Mouse (Mus musculus) stomach, embryonic 14.5 days (tissue): Measurements from ENCODE around the gene Slc28a3. TPM values are rescaled to one million over a fixed set of nuclear protein-coding genes. Genes with fewer than 3 reads are reported as not detected.
A peak's percentile ranks its signal among the peaks of the same experiment; 100 is the strongest.

ENCODE experiments used
- ATAC-seq: fragments of 200-750 bp; cut with Nextera tagmentation; 2 replicates; pipeline ENCODE4 v1.8.0; 2017; ENCODE audit warnings: low read depth, moderate TSS enrichment; ENCODE audit not compliant: insufficient number of reproducible peaks, insufficient read depth, low FRiP score
- H3K27ac ChIP-seq: fragments of 300-500 bp; sonication (generic); 2 replicates; pipeline ENCODE4 v1.5.1; 2014; ENCODE audit warnings: mild to moderate bottlenecking, low read length, moderate library complexity, mixed read lengths
- H3K27me3 ChIP-seq: fragments of 300-500 bp; sonication (generic); 2 replicates; pipeline ENCODE4 v1.6.1; 2014; ENCODE audit warnings: low read length, control low read depth, mixed read lengths; ENCODE audit not compliant: control insufficient read depth, insufficient read depth
- H3K36me3 ChIP-seq: fragments of 300-500 bp; sonication (generic); 2 replicates; pipeline ENCODE4 v1.6.1; 2014; ENCODE audit warnings: mild to moderate bottlenecking, control low read depth, low read length, moderate library complexity, mixed read lengths; ENCODE audit not compliant: control insufficient read depth, insufficient read depth
- H3K4me1 ChIP-seq: fragments of 300-500 bp; sonication (generic); 2 replicates; pipeline ENCODE4 v1.6.1; 2014; ENCODE audit warnings: low read length, control low read depth, mixed read lengths; ENCODE audit not compliant: control insufficient read depth, insufficient read depth
- H3K4me2 ChIP-seq: fragments of 300-500 bp; sonication (generic); replicated peaks from 2 replicates; pipeline ENCODE4 v1.6.1; 2014; ENCODE audit warnings: low read depth, low read length, control low read depth
- H3K4me3 ChIP-seq: fragments of 300-500 bp; sonication (generic); 2 replicates; pipeline ENCODE4 v1.5.1; 2014; ENCODE audit warnings: low read depth, low read length, control low read depth
- H3K9ac ChIP-seq: fragments of 300-500 bp; sonication (generic); replicated peaks from 2 replicates; pipeline ENCODE4 v1.6.1; 2014; ENCODE audit warnings: low read depth, mild to moderate bottlenecking, control low read depth, low read length, moderate library complexity, mixed read lengths
- H3K9me3 ChIP-seq: fragments of 300-500 bp; sonication (generic); 2 replicates; pipeline ENCODE4 v1.6.1; 2016; ENCODE audit warnings: low read depth, low read length, control low read depth; ENCODE audit not compliant: control insufficient read depth
- WGBS: fragments of 180-500 bp; shearing (Covaris S2); extraction: QIAGEN DNeasy Blood & Tissue Kit; methylation state at CpG from one replicate; pipeline ENCODE4 v1.1.7; 2014; 5-methylcytosine and 5-hydroxymethylcytosine counted together
- polyA plus RNA-seq: library from polyadenylated mRNA; unstranded; fragments of >200 nt; fragmentation: Nextera tagmentation; extraction: Ambion mirVana; gene quantifications from 2 replicates; pipeline ENCODE4 v1.2.1, GENCODE M21; 2014

The Slc28a3 gene
- polyA plus RNA-seq, 1 experiment from 2014 or later, result 0.29 TPM

DNA sequence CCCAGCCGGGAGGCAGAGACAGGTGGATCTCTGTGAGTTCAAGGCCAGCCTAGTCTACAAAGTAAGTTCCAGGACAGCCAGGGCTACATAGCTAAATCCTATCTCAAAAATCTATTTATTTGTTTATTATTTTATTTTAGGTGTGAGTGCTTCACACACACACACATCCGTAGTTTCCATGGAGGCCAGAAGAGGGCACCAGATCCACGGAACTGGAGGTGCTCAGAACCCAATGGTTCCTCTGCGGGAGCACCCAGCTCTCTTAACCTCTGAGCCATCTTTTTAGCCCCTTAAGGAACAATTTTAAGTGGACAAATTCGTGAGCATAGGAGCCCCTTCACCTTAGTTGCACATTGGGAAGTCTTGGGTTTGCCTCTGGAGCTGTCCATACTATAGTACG is 20.0 kb downstream of the Slc28a3 start:
- H3K9me3 ChIP-seq, result no peaks in the 10 kb centered on the region
- H3K27ac ChIP-seq, result no peak overlapping the region
- no peak for ATAC-seq
- no peaks in the 10 kb centered on the region for H3K27me3 ChIP-seq
- H3K9ac ChIP-seq, result no peak overlapping the region
- H3K4me1 ChIP-seq, result no peaks in the 10 kb centered on the region
- no peaks in the 10 kb centered on the region for H3K36me3 ChIP-seq
- H3K4me2 ChIP-seq, result no peak overlapping the region
- WGBS, result 40% methylated on average over 6 of the region's 6 CpGs
- H3K4me3 ChIP-seq, result no peak overlapping the region

DNA sequence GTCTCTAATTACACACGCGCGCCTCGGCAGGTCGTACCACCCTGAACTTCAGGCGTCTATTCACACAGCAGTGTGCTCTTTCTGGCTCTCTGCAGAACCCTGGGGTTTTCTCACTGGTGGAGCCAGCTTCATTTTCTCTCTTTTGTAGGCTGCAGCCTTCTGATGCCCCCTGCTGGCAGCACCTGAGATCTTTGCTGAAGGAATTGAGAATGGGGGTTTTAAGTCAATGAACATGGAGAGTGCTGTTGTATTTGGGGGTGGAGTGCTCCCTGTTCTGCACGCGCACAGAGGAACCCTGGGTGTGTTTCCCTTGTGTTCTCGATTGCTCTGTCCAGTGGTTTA is 21.2 kb downstream of the Slc28a3 start:
- Histone ChIP-seq H3K4me1 (no peaks in the 10 kb centered on the region), H3K4me3 (no peak overlapping the region), H3K4me2 (peak overlapping the region; percentile 27; the same call in 1 of the 2 replicates), H3K27ac (no peak overlapping the region), H3K36me3 (no peaks in the 10 kb centered on the region), H3K27me3 (no peaks in the 10 kb centered on the region), H3K9ac (no peak overlapping the region), H3K9me3 (no peaks in the 10 kb centered on the region)
- no peak; the same call in 1 of the 2 replicates for ATAC-seq
- 2% methylated on average over 9 of the region's 9 CpGs for WGBS

DNA sequence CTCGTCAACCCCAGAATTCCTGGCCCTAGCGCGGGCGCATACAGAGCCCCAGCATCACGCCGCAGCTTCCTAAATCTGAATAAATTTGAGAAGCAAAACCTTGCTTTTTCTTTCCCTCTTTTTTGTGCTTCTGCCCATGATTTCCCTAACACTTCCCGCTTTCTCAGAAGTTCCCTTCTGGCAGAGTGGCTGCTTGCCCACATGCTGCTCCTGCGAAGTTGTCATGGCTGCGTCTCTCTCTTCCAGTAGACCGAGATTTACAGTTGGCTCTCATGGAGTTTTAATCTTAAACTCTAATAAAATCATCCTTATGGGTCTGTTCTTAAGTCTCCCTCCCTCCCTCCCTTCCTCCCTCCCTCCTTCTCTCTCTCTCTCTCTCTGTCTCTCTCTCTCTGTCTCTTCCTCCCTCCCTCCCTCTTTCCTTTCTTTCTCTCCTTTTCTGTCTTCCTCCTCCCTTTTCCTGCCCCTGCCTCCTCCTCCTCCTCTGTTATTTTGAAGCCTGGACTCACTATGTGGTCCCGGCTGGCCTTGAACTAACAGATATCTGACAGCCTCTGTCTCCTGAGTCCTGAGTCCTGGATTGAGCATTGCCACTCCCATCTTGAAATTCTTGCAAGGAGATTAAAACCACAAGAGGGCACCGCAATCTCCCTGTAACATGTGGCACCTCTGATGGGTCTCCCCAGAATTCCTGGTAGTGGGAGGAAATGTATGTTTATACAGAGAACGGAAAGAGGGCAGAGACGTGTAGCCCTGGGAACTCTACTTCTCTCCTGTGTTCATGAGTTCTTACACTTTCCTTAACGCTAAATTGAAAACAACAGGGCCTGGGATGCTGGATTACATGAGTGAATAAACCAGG is 21.8 kb downstream of the Slc28a3 start:
- no peak overlapping the region for H3K27ac ChIP-seq
- H3K4me3 ChIP-seq, result no peak overlapping the region
- H3K27me3 ChIP-seq, result no peaks in the 10 kb centered on the region
- H3K36me3 ChIP-seq, result no peaks in the 10 kb centered on the region
- no peak for ATAC-seq
- 58% methylated on average over 15 of the region's 15 CpGs for WGBS
- no peaks in the 10 kb centered on the region for H3K9me3 ChIP-seq
- no peaks in the 10 kb centered on the region for H3K4me1 ChIP-seq
- H3K4me2 ChIP-seq, result peak overlapping the region; percentile 27; the same call in 1 of the 2 replicates
- H3K9ac ChIP-seq, result no peak overlapping the region

DNA sequence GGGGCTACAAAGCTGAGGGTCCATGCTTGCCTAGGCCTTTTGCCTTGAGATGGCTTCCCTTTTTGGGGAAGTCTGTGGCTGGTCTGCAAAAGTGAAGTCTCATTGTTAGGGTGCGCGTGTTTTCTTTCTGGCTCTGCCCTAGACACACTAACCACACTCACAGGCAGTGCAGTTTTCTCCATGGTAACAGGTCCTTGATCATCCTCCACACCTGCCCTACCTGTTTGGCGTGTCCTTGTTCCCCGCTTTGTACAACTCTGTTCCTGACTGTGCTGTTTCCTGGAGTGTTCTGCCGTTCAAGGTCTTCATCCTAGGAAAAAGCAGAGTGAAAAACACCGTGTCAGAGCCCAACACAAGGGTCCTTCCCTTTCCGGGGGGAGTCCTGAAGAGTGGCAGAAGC is 22.7 kb downstream of the Slc28a3 start:
- no peak overlapping the region for H3K9ac ChIP-seq
- H3K4me2 ChIP-seq, result no peak overlapping the region
- H3K27ac ChIP-seq, result no peak overlapping the region
- no peaks in the 10 kb centered on the region for H3K9me3 ChIP-seq
- H3K27me3 ChIP-seq, result no peaks in the 10 kb centered on the region
- 63% methylated on average over 7 of the region's 7 CpGs for WGBS
- ATAC-seq, result no peak
- H3K4me3 ChIP-seq, result no peak overlapping the region
- no peaks in the 10 kb centered on the region for H3K36me3 ChIP-seq
- H3K4me1 ChIP-seq, result no peaks in the 10 kb centered on the region

DNA sequence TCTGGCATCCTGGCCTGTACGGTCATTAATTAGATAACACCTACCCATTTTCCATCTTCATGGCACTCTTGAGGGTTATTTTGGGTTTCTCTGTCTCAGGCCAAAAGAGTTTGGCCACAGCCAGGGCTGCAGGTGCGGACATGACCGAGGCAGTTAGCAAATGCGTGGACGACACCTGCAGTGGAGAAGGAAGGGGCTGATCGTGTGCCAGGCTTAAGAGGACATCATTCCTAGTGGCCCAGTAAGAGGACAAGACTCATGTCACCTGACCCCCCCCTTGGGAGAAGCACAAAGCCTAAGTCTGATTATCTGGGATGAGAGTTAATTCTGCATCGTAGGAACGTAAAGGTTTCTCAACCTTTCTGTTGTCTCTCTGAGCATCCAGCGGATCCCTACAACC is 44.5 kb downstream of the Slc28a3 start:
- Histone ChIP-seq H3K36me3 (no peaks in the 10 kb centered on the region), H3K27me3 (no peaks in the 10 kb centered on the region), H3K9ac (no peak overlapping the region), H3K4me1 (no peaks in the 10 kb centered on the region), H3K4me2 (no peak overlapping the region), H3K27ac (no peak overlapping the region), H3K9me3 (no peaks in the 10 kb centered on the region), H3K4me3 (no peak overlapping the region)
- no peak for ATAC-seq
- WGBS, result 85% methylated on average over 9 of the region's 9 CpGs

DNA sequence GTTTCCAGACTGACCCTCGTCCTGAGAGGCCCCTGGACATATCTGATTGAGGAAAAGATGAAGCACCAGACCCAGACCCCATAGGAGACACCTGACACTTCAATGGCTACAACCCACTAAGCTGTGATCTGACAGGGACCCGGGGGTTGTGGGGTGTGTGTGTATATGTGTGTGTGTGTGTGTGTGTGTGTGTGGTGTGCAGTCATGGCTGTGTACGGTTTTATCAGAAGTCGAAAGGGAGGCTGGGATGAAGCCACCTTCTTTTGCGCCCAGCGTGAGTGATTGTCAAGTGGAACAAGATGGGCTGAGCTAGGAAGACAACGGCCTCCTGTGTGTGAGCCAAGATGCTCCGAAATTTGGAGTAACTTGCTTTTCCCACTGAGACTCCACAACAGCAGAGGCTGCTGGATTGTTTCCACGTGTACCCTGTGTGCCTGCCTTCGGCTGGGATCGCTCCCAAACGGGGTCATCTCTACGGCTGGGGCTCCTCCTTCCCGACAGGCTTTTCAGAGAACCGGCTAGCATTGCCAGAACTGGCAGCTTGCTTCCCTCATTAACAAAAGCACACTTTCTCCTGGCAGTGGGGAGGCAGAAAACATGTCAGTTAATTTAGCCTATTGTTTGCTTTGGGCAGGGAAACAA is 50.1 kb downstream of the Slc28a3 start:
- no peaks in the 10 kb centered on the region for H3K27me3 ChIP-seq
- no peak overlapping the region for H3K27ac ChIP-seq
- H3K36me3 ChIP-seq, result no peaks in the 10 kb centered on the region
- ATAC-seq, result no peak
- no peaks in the 10 kb centered on the region for H3K4me1 ChIP-seq
- no peak overlapping the region for H3K4me3 ChIP-seq
- no peak overlapping the region for H3K4me2 ChIP-seq
- no peak overlapping the region for H3K9ac ChIP-seq
- no peaks in the 10 kb centered on the region for H3K9me3 ChIP-seq
- 72% methylated on average over 15 of the region's 15 CpGs for WGBS

DNA sequence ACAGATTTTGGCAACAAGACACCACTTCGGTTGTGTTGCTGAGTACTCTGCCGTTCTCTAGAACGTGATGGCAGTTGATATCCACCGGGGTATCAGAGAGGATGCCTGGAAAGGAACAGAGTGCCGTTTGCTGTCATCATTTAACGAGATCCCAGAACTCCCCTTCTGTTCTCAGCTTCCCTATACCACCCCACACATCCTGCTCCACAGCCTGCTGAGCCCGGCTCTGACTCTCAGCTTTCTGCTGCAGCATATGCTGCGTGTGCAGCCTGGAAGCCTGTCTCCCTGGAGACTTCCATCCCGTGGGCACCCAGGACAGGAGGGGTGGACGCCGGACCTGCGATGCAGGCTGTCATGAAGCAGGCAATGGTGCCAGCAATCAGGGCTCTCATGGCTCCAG is 52.5 kb downstream of the Slc28a3 start:
- Histone ChIP-seq H3K9ac (no peak overlapping the region), H3K27me3 (no peaks in the 10 kb centered on the region), H3K4me2 (no peak overlapping the region), H3K4me1 (no peaks in the 10 kb centered on the region), H3K4me3 (no peak overlapping the region), H3K36me3 (no peaks in the 10 kb centered on the region), H3K9me3 (no peaks in the 10 kb centered on the region), H3K27ac (no peak overlapping the region)
- 78% methylated on average over 12 of the region's 12 CpGs for WGBS
- ATAC-seq, result no peak

DNA sequence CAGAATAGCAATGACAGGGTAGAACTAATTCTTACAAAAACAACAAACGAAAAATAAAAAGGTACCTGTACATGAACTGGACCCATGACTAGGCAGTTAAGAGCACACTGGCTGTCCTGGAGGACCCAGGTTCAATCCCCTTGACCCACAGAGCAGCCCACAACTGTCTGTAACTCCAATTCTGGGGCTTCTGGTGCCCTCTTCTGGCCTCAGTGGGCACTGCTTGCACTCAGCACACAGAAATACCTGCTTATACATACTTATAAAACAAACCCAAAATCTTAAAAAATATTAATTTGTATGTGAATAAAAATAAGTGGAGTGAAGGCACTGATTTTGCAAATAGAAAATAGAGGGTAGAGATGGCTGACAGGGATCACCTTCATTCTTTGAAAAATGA is 54.7 kb downstream of the Slc28a3 start:
- Histone ChIP-seq H3K4me2 (no peak overlapping the region), H3K4me3 (no peak overlapping the region), H3K4me1 (no peaks in the 10 kb centered on the region), H3K27me3 (no peaks in the 10 kb centered on the region), H3K9ac (no peak overlapping the region), H3K36me3 (no peaks in the 10 kb centered on the region), H3K9me3 (no peaks in the 10 kb centered on the region), H3K27ac (no peak overlapping the region)
- no peak for ATAC-seq
- WGBS, result 66% methylated on average over 1 of the region's 1 CpGs
